Mouse (Mus musculus) megakaryocyte, adult 5-6 weeks (primary cell): ENCODE measurements around the gene Zfp385b. TPM values are rescaled to one million over a fixed set of nuclear protein-coding genes. Genes with fewer than 3 reads are reported as not detected.

Experiments
- ATAC-seq: 2 replicates; pipeline ENCODE4 v1.8.0; 2016; ENCODE audit warnings: mild to moderate bottlenecking, inconsistent platforms; ENCODE audit not compliant: poor library complexity, severe bottlenecking
- total RNA-seq, 2 experiments: library from RNA; stranded (forward) in 1 of 2; stranded (reverse) in 1 of 2; fragments of 153-499, 151-499 nt in 1 of 2; fragments of 221-1000, 200-1000 nt in 1 of 2; gene quantifications; 2 replicates each; pipeline versions ENCODE4 v1.2.3 to v1.2.4; 2015 to 2017

The Zfp385b gene
- total RNA-seq (2015) (not detected in 2 replicates), total RNA-seq (2017) (not detected in 2 replicates)

DNA sequence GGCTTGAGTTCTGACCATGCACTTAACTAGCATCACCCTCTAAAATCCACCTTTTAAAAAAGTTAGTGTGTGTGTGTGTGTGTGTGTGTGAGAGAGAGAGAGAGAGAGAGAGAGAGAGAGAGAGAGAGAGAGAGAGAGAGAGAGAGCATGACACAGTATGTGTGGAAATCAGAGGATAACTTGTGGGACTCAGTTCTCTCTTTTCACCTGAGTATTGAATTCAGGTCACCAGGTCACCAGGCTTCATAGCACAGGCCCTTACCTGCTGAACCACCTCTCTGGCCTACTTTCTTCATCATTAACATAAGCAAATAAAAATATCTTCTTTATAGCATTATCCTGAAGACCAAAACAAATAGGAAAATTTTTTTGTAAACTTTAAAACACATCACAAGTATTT, at the start of gene Zfp385b:
TSS of gene Zfp385b (minus strand) at position 101 of the 400 bp plus-strand sequence.
- ATAC-seq: no peak

DNA sequence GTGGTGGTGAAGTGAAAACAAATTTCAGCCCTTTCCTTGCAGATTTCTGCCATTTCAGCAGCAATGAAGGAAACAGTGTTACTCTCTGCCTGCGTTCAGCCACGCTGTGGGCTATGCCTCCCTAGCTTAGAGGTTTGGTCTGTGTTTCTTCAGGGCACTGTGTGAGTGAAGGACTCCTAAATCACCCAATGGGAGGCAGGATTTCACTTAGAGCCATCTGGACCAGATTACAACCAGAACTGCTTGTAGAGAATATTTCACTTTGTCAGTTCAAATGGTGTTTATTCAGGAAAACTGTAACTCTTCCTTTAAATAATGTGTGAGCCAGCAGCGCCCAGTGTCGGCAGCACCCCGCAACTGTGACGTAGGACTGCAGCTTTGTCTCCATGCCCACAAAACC, 44.5 kb upstream of the Zfp385b start:
- ATAC-seq: no peak

DNA sequence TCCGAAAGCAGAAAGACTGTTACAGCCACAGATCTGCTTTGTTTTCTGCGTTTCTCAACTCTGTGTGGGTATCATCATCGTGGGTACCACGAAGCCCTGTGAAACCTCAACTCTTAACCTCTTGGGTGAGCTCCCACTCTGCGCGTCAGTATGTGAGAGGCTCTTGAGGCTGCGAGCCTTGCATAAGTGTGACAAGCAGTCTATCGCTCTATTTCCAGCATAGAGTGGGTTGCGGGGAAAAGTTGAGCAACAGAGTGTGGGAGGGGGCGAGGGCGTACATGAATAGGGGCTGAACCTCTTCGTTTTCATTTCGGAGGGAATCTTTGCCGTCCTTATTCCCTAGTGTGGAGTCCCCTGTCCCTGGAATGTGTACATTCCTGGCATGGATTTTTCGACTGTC, 44.1 kb upstream of the Zfp385b start:
- no peak for ATAC-seq

DNA sequence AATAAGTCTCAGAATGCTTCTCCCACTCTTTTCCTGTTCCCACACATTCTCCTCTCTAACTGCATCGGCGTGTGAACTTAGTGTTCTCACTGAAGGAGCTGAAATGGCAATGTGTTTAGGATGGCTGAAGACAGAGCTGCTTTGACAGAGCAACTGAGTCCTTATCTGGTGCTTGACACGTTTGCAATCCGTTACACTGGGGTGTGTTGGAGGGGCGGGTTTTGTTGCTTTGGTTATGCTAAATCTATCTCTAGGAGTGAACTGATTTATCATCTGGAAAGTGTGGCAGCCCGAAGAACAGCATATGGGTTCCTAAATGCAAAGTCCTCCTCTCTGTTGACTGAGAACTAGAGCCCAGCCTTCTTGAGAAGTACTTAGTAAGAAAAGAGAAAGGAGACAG, 22.0 kb upstream of the Zfp385b start:
- no peak for ATAC-seq

GRCm38 (mm10) chr2:77839587-77839986, 20.1 kb upstream of the Zfp385b start:
- ATAC-seq: no peak

- no peak for ATAC-seq
Observed at GRCm38 (mm10) chr2:77838688-77839087, 19.2 kb upstream of the Zfp385b start.

GRCm38 (mm10) chr2:77835781-77836180, 16.3 kb upstream of the Zfp385b start:
- no peak for ATAC-seq

DNA sequence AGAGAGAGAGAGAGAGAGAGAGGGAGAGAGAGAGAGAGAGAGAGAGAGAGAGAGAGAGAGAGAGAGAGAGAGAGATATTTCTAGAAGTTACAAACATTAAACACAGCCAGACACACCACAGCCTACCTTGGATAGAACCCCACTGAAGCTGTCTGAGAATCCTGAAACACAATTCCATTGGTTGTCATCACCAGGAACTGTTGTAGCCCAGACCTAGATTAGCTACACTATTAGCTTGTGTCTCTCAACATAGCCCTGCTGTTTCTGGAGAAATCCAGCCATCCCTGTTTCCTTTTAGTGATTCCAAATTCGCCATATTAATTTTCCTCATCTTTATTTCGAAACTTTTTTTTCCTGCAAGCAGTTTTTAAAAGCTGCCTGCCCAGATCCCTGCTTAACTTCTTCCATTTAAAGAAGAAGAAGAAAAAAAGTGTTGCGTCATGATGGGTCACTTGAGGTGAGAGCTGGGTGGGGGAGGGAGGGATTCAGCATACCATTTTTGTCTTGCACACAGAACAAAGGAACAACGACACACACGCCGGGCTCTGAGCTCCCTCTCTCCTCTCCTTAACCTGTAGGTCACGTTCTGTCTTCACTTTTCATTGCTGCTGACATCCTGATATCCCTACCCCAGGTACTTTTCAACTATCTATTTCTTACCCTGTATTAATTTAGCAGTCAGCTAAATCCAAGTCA, 6.8 kb upstream of the Zfp385b start:
- no peak for ATAC-seq

DNA sequence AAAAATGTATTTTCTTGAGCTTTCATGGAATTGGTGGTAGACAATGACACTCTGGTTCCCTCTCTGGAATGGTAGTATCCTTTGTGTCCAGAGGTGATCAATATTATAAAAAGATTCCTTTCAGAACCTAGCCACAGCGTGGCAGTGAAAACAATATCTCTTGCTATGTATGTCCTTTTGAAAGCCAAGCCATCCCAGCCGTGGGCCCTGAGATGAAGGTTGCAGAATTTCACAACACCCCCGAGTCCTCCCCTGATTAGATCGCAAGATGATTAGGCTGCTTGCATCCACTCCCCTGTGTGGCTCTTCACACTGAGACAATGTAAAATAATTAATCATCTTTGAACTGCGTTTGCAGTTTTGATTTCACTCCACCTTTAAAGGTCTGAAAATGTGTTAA, 3.6 kb upstream of the Zfp385b start:
- no peak for ATAC-seq

DNA sequence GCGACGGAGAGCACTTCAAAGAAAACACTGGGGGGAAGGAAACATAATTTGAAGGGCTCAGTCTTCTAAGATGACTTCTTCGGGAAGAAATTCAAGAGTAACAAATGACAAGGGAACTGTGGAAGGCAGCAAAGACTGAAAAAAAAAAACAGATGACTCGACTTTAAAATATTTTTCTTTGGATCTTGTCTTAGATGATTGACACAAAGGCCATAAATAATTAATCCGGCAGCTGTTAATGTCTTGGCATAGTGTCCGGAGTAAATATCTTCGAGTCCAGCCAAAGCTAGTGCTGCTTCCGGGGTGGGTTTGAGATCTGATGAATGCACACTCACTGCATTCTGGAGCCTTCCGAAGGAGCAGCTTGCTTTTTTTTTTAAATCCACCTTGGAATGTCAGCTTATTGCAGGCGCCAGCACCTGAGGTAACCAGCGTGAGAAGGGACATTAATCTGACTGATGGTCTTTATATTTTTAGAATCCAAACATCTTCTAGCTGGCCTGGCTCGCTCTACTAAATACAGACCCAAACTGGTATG, 2.0 kb downstream of the Zfp385b start:
- no peak for ATAC-seq

DNA sequence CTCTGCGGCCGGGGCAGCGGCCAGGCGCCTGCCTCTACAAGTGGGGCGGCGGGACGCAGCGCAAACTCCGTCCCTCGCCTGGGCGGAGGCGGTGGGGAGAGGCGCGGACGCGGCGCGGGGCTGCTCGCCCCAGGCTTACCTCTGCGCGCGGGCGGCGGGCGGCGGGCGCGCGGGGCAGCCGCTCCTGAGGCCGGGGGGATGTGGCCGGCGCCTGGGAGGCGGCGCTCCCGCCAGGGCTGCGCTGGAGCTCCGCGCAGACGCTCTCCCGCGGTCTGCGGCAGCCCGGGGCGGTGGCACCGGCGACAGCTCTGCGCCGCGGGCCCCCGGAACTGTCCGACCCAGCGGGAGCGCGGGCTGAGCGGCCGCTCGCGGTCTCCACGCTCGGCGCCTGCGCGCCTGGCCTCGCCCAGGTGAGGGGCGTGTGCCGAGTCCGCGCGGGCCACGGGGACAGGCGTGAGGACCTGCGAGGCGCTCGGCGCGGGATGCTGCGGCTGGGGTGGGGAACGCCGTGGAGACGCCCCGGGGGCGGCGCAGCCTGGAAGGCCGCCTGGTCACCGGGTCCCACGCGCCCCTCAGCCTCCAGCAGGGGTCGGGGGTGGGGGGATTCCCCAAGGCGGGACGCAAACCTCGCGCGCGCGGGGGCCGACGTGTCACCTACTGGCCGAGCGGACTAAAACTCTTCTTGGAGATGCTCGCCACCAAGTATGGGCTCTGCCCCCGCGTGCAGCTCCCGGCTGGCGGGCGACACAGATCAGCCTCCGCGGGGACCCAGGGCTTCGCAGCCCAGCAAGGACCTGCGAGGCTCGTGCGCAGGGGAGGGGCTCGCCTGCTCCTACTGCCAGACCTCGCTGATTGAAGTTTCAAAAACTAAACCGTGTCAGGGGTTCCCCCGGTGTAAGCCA, 2.8 kb downstream of the Zfp385b start:
- ATAC-seq: no peak

GRCm38 (mm10) chr2:77815775-77816412, 3.5 kb downstream of the Zfp385b start:
- no peak for ATAC-seq

- no peak for ATAC-seq
Observed at GRCm38 (mm10) chr2:77814896-77815295, 4.5 kb downstream of the Zfp385b start.

DNA sequence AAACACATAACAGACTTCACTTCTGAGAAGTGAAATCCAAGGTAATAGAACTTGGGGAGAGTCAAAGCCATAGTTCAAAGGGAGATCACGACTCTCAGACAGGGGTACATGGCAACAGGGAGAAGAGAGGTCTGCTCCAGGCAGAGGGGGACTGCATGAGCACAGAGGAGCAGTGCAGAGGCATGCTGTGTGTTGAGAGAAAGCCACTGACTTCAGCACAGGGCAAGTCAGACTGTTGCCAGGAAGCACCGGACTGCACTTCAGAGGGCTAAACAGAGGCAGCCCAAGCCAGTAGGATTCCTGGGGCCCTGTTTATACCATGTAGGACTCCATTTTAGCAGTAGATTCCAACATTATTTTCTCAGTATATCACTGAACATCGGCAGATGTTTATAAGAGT, 6.4 kb downstream of the Zfp385b start:
- no peak for ATAC-seq

DNA sequence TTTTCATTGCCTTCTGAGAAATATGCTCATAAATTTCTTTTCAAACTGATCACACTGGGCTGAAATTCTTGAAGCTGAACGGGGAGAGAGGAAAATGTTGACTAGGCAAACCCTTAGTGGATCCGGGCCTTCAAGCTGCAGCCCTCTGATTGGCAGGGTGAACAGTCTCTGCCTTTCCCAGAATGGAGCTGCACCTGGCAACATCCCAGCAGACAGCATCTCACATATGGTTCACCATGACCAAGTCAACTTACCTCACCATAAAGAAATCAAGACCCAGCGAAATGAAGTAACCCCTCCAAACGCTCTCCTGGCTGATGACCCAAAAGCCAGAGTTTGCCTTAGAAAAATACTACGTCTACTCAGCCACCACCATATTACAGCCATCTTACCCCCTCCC, 8.7 kb downstream of the Zfp385b start:
- no peak for ATAC-seq

- ATAC-seq: no peak
Observed at GRCm38 (mm10) chr2:77804781-77805180, 14.7 kb downstream of the Zfp385b start.

- no peak for ATAC-seq
Observed at GRCm38 (mm10) chr2:77802291-77802690, 17.1 kb downstream of the Zfp385b start.

- no peak for ATAC-seq
Observed at GRCm38 (mm10) chr2:77801430-77801829, 18.0 kb downstream of the Zfp385b start.

DNA sequence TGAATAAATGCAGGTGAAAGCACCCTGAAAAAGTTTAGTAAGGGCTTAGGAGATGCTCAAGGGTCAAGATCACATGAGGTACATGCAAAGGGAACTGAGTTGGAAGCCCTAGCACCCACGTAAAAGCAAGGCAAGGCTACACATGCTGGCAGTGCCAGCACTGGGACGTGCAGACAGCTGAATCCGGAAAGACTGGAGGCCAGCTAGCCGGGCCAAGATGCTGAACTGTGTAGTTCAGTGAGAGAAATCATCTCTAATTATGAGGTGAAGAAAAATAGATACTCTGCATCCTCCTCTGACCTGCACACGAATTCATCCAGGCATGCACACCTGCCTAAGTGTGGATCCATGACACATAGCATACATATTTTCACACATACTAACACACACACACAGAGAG, 18.4 kb downstream of the Zfp385b start:
- ATAC-seq: no peak

DNA sequence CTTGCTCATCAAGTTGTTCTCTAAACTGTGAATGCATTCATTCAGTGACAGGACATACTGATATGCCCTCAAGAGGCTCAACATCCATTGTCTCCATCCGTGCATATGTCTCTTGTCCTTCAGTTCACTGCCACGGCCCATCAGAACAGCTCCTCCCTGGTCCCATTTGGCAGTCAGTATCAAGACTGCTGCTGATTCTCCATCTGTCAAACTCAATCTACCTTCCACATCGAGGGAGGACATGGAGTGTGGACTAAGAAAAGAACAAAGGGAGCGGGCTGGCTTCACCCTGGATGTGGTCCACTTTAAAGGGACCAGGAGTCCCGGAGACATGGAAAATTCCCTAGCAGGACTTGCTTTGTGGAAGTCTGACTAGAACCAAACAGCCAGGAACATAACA, 22.2 kb downstream of the Zfp385b start:
- ATAC-seq: no peak

- ATAC-seq: no peak
Observed at GRCm38 (mm10) chr2:77795859-77796552, 23.4 kb downstream of the Zfp385b start.
